Mouse (Mus musculus) C2C12 (cell line): ENCODE data around the gene Rnf186.

Experiments used
- CTCF ChIP-seq: IDR thresholded peaks from one replicate; pipeline ENCODE4 v1.5.1; 2011; ENCODE audit not compliant: control insufficient read depth, insufficient read depth, insufficient read length
- MYOD1 ChIP-seq: IDR thresholded peaks from one replicate; pipeline ENCODE4 v1.6.1; 2011; ENCODE audit warnings: low read depth; ENCODE audit not compliant: control insufficient read depth, insufficient read length

DNA sequence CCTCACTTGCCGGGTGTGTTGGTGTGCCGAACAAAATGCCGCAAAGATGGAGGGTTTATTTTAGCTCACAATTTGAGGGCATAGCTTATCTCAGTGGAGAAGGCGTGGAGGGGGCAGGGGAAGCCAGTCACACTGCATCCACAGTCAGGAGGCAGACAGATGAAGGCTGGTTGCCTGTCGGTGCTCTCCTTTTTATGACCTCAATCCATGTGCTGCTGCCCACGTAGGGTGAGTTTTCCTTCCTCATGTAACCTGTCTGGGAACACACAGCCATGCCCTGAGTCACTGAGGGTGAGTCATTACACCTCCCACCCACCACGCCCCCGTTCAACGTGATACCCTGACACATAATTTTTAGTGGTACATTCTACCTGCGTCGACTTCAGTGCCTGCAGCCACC, 31.7 kb downstream of the Rnf186 start:
- no peak for TF ChIP-seq CTCF
- no peak for TF ChIP-seq MYOD1
